Comparison of ENCODE assay signal across 8 mouse cellular contexts in the genomic region with DNA sequence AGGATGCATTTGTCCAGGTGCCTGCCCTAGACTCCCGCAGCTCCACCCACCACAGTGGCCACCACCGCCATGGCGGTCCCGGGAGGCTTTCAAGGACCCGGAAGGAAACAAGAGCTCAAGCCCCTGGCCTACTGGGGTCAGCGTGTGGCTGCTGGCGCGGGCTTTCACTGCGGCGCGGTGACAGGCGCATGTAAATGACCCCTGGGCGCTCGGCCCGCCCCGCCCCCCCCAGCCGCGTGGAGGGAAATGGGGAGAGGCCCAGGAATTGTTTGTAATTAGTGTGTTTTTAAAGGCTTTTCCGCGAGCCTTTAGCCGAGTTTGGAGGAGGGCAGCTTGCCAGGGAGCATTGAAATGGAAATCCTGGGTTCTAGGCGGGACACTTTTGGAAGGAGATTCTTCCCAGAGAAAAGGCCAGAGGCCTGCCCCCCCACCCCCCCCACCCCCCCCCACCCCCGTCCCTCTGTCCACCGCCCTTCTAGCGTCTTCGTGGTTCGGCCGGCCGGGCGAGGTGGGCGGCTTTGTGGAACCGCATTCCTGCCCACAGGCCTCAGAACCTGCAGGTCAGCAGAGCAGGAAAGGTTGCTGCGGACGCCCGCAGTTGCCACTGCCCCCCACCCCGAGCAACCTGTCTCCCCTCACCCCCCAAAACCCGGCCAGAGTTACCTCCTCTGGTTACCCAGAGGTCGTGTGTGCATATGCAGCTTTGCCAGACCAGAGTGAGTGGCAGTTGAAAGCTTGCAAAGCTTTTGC. TPM values are rescaled to one million over a fixed set of nuclear protein-coding genes. Genes with fewer than 3 reads are reported as not detected.
A peak's percentile ranks its signal among the peaks of the same experiment; 100 is the strongest.
DNase-seq lines count a peak whose midpoint lies in the region; ATAC-seq and TF ChIP-seq lines count a peak whose summit lies in the region.

No protein-coding gene starts in this region.

- no peaks in the 10 kb centered on the region for H3K36me3 ChIP-seq in ES-Bruce4 (ENCODE audit: control insufficient read depth, insufficient read depth, low read length, poor library complexity, severe bottlenecking)
- no peaks in the 10 kb centered on the region for H3K36me3 ChIP-seq in hindbrain, embryonic 14.5 days (replicated peaks; ENCODE audit: control insufficient read depth, insufficient read depth)
- H3K36me3 ChIP-seq in lung, embryonic 15.5 days: no peaks in the 10 kb centered on the region

- no peak for TF ChIP-seq CTCF in ES-Bruce4 (IDR thresholded peaks at IDR 0.05; ENCODE audit: low read depth, low read length)

- H3K4me2 ChIP-seq in hindbrain, embryonic 14.5 days (replicated peaks): peak overlapping the region; percentile 10; the same call in 1 of the 2 replicates
- peak overlapping the region; percentile 29 for H3K4me2 ChIP-seq in lung, embryonic 15.5 days

- no peaks in the 10 kb centered on the region; the same call in 1 of the 2 replicates for H3K27me3 ChIP-seq in ES-Bruce4 (ENCODE audit: control insufficient read depth, insufficient read depth, low read length, poor library complexity, severe bottlenecking)
- peaks cover 19% of the 10 kb centered on the region for H3K27me3 ChIP-seq in hindbrain, embryonic 14.5 days (ENCODE audit: control insufficient read depth, insufficient read depth, low read length)
- no peaks in the 10 kb centered on the region; the same call in 1 of the 2 replicates for H3K27me3 ChIP-seq in lung, embryonic 15.5 days

- no peaks in the 10 kb centered on the region for H3K4me1 ChIP-seq in ES-Bruce4 (ENCODE audit: control insufficient read depth, insufficient read depth, low read length)
- H3K4me1 ChIP-seq in hindbrain, embryonic 14.5 days (replicated peaks; ENCODE audit: control insufficient read depth, insufficient read depth, low read length): no peaks in the 10 kb centered on the region
- peaks cover 8% of the 10 kb centered on the region; the same call in 1 of the 2 replicates for H3K4me1 ChIP-seq in lung, embryonic 15.5 days

- no peaks in the 10 kb centered on the region for H3K9me3 ChIP-seq in ES-Bruce4 (replicated peaks; ENCODE audit: control insufficient read depth, insufficient read depth, low read length, poor library complexity, severe bottlenecking)
- no peaks in the 10 kb centered on the region for H3K9me3 ChIP-seq in hindbrain, embryonic 14.5 days (ENCODE audit: control insufficient read depth, low read length)
- no peaks in the 10 kb centered on the region for H3K9me3 ChIP-seq in lung, embryonic 15.5 days

- TF ChIP-seq EP300 in ES-Bruce4 (IDR thresholded peaks at IDR 0.05; ENCODE audit: insufficient read depth, low read depth, low read length): no peak

- 0 out of 2 replicates have a peak overlapping the region, but pooled peaks have one; percentile 16 for H3K4me3 ChIP-seq in ES-Bruce4 (ENCODE audit: low read depth, low read length)
- H3K4me3 ChIP-seq in hindbrain, embryonic 14.5 days (replicated peaks; ENCODE audit: low read length): no peak overlapping the region
- no peak overlapping the region for H3K4me3 ChIP-seq in lung, embryonic 15.5 days

- H3K9ac ChIP-seq in ES-Bruce4 (ENCODE audit: low read depth, poor library complexity, severe bottlenecking): peak overlapping the region; percentile 47
- no peak overlapping the region for H3K9ac ChIP-seq in hindbrain, embryonic 14.5 days
- no peak overlapping the region for H3K9ac ChIP-seq in lung, embryonic 15.5 days

- WGBS in hindbrain, embryonic 14.5 days: 28% methylated on average over 30 of the region's 38 CpGs
- 30% methylated on average over 34 of the region's 38 CpGs for WGBS in lung, embryonic 15.5 days

- no peak overlapping the region for H3K27ac ChIP-seq in ES-Bruce4 (ENCODE audit: insufficient read depth, low read length)
- 0 out of 2 replicates have a peak overlapping the region, but pooled peaks have one; percentile 7 for H3K27ac ChIP-seq in hindbrain, embryonic 14.5 days
- peak overlapping the region; percentile 56 for H3K27ac ChIP-seq in lung, embryonic 15.5 days

- peak; percentile 14 for DNase-seq in R1 (ENCODE audit: low read depth, low spot score)
- DNase-seq in hindbrain, embryonic 14.5 days (ENCODE audit: low spot score): peak; percentile 36
- DNase-seq in urinary bladder, postnatal 36 days (ENCODE audit: low spot score in 2 of 2): no peak
- DNase-seq in adrenal gland, adult 18-20 months (ENCODE audit: low spot score in 2 of 2): no peak
- DNase-seq in cerebellum, postnatal 4 days (ENCODE audit: low spot score in 2 of 2): no peak
- DNase-seq in yolk sac, embryonic 10.5 days (ENCODE audit: low spot score): no peak

- TF ChIP-seq POLR2A in ES-Bruce4 (IDR thresholded peaks at IDR 0.05; ENCODE audit: insufficient read depth, low read length): no peak

- ATAC-seq in hindbrain, embryonic 14.5 days (ENCODE audit: low FRiP score): peak; percentile 61; the same call in 1 of the 2 replicates
- ATAC-seq in lung, embryonic 15.5 days (ENCODE audit: borderline replicate concordance, extremely low read depth, low FRiP score, low TSS enrichment): peak; percentile 66

RNA-seq across cellular contexts. Expression of a gene that starts 28.1 kb away (rescaled TPM):
- polyA plus RNA-seq in ES-Bruce4 (2011; ENCODE audit: insufficient read depth, insufficient read length, low read depth, missing spikeins): 38.2 and 39.0 TPM in 2 replicates
- polyA plus RNA-seq in hindbrain, embryonic 14.5 days (2014; fragmentation: Nextera tagmentation; extraction: Ambion mirVana): 315 and 348 TPM in 2 replicates
- 155 and 161 TPM in 2 replicates for polyA plus RNA-seq in lung, embryonic 15.5 days (2015; fragmentation: Nextera tagmentation; extraction: Ambion mirVana)
- 100 to 1,000 TPM; 164 to 177 TPM for total RNA-seq in adrenal gland, adult 18-20 months (2021)

Comparison
In these comparisons a context has a peak if more than half of its experiments do, and no peak if none do; other contexts are left out.
1. DNase-seq: peak in R1 (single experiment) and hindbrain, embryonic 14.5 days (single experiment); none in urinary bladder, postnatal 36 days (0 of 2), adrenal gland, adult 18-20 months (0 of 2), cerebellum, postnatal 4 days (0 of 2) and yolk sac, embryonic 10.5 days (single experiment).